Mouse (Mus musculus): ENCODE results near the gene Traf7. TPM values are rescaled to one million over a fixed set of nuclear protein-coding genes. Genes with fewer than 3 reads are reported as not detected.

Gene Traf7
- polyA plus RNA-seq, 1 experiment from 2014 or later, result 97.1 TPM

DNA sequence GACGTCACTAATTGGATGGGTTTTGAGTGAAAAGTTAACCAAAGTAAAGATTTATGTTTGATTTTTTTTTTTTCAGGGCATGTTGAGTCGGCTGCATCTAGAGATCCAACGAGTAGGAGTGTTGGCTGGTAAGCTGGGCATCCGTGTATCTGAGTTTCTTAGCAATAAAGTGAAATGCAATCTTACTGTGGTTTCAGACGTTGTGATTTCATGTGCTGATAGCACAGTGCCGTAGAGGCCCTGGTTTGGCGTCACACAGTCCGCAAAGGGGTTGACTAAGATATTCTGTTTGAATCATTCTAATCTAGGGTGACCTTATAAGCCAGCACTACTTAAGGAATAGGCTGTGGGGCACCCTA, 801 bp upstream of the Traf7 start:
- H3K36me3 ChIP-seq (ENCODE audit: poor library complexity, severe bottlenecking), result peaks cover 22% of the 10 kb centered on the region
- under 1% methylated on average over 8 of the region's 8 CpGs for WGBS
- peak overlapping the region; percentile 82 for H3K4me2 ChIP-seq
- H3K27me3 ChIP-seq, result no peaks in the 10 kb centered on the region
- no peak for ATAC-seq
- H3K9ac ChIP-seq, result peak overlapping the region; percentile 85
- H3K4me3 ChIP-seq, result peak overlapping the region; percentile 87
- H3K9me3 ChIP-seq (replicated peaks), result no peaks in the 10 kb centered on the region
- peaks cover 76% of the 10 kb centered on the region for H3K4me1 ChIP-seq
- H3K27ac ChIP-seq, result peak overlapping the region; percentile 85

DNA sequence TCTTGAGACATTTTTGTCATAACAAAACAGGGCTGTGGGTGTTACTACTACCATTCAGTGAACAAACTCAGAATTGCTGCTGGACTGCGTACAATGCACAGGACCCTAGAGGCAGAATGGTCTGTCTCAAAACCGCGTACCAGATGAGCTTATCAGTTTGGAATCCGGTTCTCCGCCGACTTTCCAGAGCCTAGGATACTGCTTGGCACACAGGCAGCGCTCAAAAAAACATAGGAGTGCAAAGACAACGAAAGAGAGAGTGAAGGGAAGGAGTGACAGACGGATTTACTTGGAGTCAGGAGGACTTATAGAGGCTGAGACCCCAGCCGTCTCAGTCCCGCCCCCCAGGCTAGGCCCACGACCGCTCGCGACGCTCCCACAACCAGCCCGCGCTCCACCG, 423 bp downstream of the Traf7 start:
- Histone ChIP-seq H3K36me3 (ENCODE audit: poor library complexity, severe bottlenecking) (peaks cover 22% of the 10 kb centered on the region), H3K4me1 (peaks cover 63% of the 10 kb centered on the region), H3K4me2 (peak overlapping the region; percentile 75), H3K27ac (peak overlapping the region; percentile 60), H3K9ac (peak overlapping the region; percentile 91), H3K4me3 (peak overlapping the region; percentile 87), H3K27me3 (no peaks in the 10 kb centered on the region), H3K9me3 (replicated peaks) (no peaks in the 10 kb centered on the region)
- no peak; the same call in 1 of the 2 replicates for ATAC-seq
- under 1% methylated on average over 19 of the region's 19 CpGs for WGBS

DNA sequence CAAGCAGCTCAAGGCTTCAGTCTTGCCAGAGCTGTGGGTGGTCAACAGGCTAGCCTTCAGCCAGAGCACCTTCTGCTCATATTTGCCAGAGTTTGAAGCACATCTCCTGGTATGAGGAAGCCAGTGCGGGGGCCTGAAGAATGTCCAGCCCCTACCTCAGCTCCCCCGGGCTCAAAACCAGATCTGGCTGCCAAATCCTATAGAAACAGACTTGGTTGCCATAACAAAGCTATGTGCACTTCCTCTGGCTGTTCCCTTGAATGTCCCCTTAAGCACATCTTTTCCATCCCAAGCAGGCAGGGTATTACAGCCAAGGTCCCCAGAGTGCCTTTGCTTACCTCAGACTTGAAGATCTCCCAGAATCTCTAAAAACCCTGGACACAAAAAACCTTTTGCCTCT, 3.0 kb downstream of the Traf7 start:
- Histone ChIP-seq H3K4me2 (no peak overlapping the region), H3K4me1 (peaks cover 37% of the 10 kb centered on the region), H3K4me3 (no peak overlapping the region), H3K9ac (peak overlapping the region; percentile 30; the same call in 1 of the 2 replicates), H3K27me3 (no peaks in the 10 kb centered on the region), H3K27ac (no peak overlapping the region), H3K36me3 (ENCODE audit: poor library complexity, severe bottlenecking) (peaks cover 21% of the 10 kb centered on the region), H3K9me3 (replicated peaks) (no peaks in the 10 kb centered on the region)
- no peak for ATAC-seq
- 87% methylated on average over 2 of the region's 2 CpGs for WGBS

DNA sequence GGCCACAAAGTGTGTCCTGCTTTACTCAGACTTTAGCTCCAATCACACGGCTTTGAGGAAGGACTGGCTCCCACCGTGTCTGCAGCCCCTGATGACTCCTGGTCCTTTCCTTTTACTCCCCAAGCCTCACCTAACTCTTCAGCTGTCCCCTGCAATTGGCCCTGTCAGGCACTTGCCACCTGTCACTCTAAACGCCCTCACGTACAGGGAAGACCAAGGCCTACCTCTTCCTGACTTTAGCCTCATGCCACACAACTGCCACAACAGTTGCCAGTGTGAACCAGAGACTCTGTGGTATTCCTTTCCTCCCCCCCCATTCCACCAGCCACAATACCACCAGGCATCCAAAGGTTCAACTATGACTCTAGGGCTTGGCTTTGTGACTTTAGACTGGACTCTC, 7.3 kb downstream of the Traf7 start:
- H3K36me3 ChIP-seq (ENCODE audit: poor library complexity, severe bottlenecking), result peaks cover 52% of the 10 kb centered on the region
- no peaks in the 10 kb centered on the region for H3K27me3 ChIP-seq
- no peak overlapping the region for H3K4me3 ChIP-seq
- 84% methylated on average over 4 of the region's 4 CpGs for WGBS
- H3K4me2 ChIP-seq, result no peak overlapping the region
- H3K4me1 ChIP-seq, result 0 out of 2 replicates have a peak, but pooled peaks cover 8% of the 10 kb centered on the region
- no peak overlapping the region for H3K9ac ChIP-seq
- ATAC-seq, result no peak
- H3K27ac ChIP-seq, result no peak overlapping the region
- H3K9me3 ChIP-seq (replicated peaks), result no peaks in the 10 kb centered on the region

DNA sequence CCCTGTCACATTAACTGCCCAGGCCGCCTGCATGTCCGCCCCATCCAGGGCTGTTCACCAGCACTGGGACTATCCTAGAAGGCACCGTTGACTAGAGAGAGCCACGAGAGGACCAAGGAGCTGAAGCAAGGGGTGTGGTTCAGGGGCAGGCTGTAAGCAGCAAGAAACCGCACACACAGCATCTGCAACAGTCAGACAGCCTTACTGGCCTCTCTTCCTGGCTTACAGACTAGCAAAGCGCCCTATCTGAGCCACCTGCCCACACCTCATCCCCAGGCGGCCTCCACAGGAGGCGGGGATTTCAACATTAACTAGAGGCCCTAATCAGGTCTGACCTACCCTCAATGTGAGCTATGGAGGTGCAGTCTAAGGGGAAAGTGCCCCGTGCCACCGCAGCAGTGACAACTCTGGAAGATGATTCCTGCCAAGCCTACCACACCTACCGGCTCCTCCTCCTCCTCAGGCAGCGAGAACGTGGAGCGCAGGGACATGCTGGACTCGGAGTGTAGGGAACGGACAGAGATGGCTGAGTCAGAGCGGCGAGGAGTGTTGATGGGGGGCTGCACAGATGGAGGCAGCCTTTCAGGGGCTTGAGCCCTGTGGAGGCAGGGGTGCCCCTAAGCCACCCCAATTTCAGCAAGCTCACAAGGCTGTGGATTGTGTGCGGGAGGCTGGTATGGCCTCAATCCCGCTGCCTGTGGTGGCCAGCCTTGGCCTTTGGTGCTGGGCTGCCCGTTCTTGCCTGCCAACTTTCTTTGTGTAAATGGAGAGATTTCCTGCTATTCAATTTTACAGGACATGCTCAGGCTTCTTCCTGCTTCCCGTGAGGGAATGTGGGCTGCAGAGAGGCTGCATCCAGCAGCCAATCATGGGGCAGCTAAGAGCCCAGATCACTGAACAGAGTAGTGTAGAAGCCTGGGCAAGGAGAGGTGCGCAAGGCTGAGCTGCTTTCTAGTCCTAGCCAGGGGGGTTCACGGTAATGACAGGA, 13.2 kb downstream of the Traf7 start:
- Histone ChIP-seq H3K4me3 (no peak overlapping the region), H3K4me1 (no peaks in the 10 kb centered on the region), H3K36me3 (ENCODE audit: poor library complexity, severe bottlenecking) (peaks cover 92% of the 10 kb centered on the region), H3K9me3 (replicated peaks) (no peaks in the 10 kb centered on the region), H3K4me2 (no peak overlapping the region), H3K27me3 (no peaks in the 10 kb centered on the region), H3K9ac (no peak overlapping the region), H3K27ac (0 out of 2 replicates have a peak overlapping the region, but pooled peaks have one; percentile 2)
- 86% methylated on average over 24 of the region's 24 CpGs for WGBS
- no peak for ATAC-seq

DNA sequence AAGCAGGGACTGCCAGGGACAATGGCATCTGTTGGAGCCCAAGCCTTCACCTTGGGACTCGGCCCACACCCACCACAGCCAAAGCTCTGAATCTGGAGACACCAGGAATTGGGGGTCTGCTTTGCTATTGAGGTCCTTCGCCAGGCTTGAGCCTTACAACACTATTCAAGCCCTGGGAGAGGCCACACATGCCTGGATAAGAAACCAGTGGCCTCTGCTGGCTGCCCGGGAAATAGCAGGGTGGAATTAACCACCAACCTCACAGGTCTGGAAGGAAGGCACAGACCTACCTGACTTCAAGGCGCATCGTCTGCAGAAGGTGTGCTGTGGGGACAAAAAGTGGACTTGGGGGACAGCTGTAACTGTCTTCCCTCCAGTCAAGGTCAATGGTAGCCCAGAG, 14.1 kb downstream of the Traf7 start:
- Histone ChIP-seq H3K4me1 (no peaks in the 10 kb centered on the region), H3K4me2 (no peak overlapping the region), H3K36me3 (ENCODE audit: poor library complexity, severe bottlenecking) (peaks cover 96% of the 10 kb centered on the region), H3K27me3 (no peaks in the 10 kb centered on the region), H3K9me3 (replicated peaks) (no peaks in the 10 kb centered on the region), H3K27ac (no peak overlapping the region), H3K9ac (no peak overlapping the region; the same call in 1 of the 2 replicates), H3K4me3 (no peak overlapping the region)
- ATAC-seq, result peak; percentile 61
- 50% methylated on average over 5 of the region's 5 CpGs for WGBS

DNA sequence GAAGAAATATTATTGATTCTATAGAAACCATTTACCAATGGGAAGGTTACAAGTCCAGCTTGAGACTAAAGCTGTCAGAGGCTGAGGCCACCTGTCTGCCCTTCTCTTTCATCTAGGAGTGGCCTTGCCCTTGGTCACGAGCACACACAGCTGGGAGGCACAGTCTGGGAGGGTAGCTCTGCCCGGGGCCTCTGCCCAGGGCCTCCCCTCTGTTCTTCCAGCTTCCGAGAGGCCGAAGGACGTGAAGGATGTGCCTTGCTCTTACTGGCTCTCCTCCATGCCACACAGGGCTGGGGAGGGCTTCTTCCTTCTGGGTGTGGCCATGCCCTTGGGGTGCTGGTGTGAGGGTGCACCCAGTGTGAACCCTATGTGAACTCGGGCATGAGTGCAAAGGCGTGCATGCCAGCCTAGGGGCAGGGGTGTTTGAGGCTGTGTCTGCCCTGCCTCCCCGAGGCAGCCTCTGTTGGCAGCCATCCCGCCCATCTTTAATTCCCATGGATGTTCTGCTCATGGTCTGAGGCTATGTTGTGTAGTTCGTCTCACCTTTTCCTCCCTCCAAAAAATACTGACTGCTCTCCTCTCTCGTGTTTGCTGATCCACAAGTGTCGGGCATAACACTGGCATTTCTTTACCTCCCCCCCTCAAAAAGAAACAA, 19.8 kb downstream of the Traf7 start:
- no peaks in the 10 kb centered on the region for H3K27me3 ChIP-seq
- peaks cover 4% of the 10 kb centered on the region; the same call in 1 of the 2 replicates for H3K4me1 ChIP-seq
- H3K36me3 ChIP-seq (ENCODE audit: poor library complexity, severe bottlenecking), result peaks cover 96% of the 10 kb centered on the region
- no peak overlapping the region for H3K9ac ChIP-seq
- no peak for ATAC-seq
- no peak overlapping the region for H3K27ac ChIP-seq
- H3K9me3 ChIP-seq (replicated peaks), result no peaks in the 10 kb centered on the region
- no peak overlapping the region for H3K4me3 ChIP-seq
- H3K4me2 ChIP-seq, result no peak overlapping the region
- WGBS, result 84% methylated on average over 12 of the region's 12 CpGs

DNA sequence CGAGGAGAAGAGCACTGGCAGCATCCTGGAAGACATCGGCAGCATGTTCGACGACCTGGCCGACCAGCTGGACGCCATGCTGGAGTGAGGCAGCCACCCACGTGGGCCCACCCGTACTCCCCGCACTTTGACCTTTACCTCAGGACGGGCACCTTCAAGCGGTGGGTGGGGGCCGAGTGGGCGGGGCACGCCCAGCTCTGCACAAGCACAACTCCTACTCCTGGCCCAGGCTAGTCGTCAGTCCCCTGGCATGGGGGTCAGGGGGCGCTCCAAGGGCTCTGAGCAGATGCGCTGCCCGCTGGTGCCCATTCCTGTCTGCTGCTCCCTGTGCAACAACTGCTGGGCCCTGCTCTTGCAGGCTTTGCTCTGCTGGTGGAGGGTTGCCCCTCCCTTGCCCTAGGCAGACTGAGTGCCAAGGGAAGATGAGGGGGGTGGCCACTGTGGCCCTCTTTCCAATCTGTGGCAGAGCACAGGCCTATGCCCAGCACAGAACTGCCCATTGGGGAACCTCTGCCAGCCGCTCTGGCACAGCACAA, 20.5 kb downstream of the Traf7 start:
- H3K4me1 ChIP-seq, result peaks cover 4% of the 10 kb centered on the region; the same call in 1 of the 2 replicates
- H3K9ac ChIP-seq, result no peak overlapping the region
- H3K27ac ChIP-seq, result no peak overlapping the region
- ATAC-seq, result no peak
- no peaks in the 10 kb centered on the region for H3K27me3 ChIP-seq
- H3K4me2 ChIP-seq, result no peak overlapping the region
- 52% methylated on average over 19 of the region's 19 CpGs for WGBS
- peaks cover 97% of the 10 kb centered on the region for H3K36me3 ChIP-seq (ENCODE audit: poor library complexity, severe bottlenecking)
- no peak overlapping the region for H3K4me3 ChIP-seq
- H3K9me3 ChIP-seq (replicated peaks), result no peaks in the 10 kb centered on the region

DNA sequence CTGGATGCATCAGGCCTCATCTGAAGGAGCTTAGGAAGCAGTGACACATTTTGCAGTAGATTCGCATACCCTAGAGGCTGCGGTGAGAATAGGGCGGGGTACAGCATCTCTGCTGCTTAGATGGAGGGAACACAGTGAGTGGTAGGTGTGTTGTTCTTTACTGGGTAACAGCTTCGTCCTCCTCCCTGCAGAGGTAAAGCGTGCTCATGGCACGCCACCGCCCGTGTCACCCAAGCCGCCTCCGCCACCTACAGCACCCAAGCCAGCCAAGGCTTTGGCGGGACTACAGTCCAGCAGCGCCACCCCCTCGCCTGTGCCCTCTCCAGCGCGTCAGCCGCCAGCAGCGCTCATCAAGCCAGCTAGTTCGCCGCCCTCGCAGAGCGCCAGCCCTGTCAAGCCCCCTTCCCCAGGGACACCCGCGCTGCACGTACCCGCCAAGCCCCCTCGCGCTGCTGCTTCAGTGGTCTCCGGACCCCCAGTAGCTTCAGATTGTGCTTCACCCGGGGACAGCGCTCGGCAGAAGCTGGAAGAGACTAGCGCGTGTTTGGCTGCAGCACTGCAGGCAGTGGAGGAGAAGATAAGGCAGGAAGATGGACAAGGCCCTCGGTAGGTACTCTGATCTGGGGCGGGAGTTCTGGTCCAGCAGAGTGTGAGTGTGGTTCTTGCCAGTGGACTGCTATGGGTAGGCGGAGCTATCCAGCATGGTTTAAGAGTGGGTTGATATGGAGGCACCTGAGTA, 21.2 kb downstream of the Traf7 start:
- peaks cover 97% of the 10 kb centered on the region for H3K36me3 ChIP-seq (ENCODE audit: poor library complexity, severe bottlenecking)
- peak overlapping the region; percentile 19; the same call in 1 of the 2 replicates for H3K4me2 ChIP-seq
- H3K4me1 ChIP-seq, result peaks cover 4% of the 10 kb centered on the region; the same call in 1 of the 2 replicates
- ATAC-seq, result no peak
- no peak overlapping the region for H3K27ac ChIP-seq
- no peaks in the 10 kb centered on the region for H3K9me3 ChIP-seq (replicated peaks)
- H3K9ac ChIP-seq, result peak overlapping the region; percentile 40; the same call in 1 of the 2 replicates
- H3K27me3 ChIP-seq, result no peaks in the 10 kb centered on the region
- WGBS, result 32% methylated on average over 36 of the region's 36 CpGs
- H3K4me3 ChIP-seq, result no peak overlapping the region

DNA sequence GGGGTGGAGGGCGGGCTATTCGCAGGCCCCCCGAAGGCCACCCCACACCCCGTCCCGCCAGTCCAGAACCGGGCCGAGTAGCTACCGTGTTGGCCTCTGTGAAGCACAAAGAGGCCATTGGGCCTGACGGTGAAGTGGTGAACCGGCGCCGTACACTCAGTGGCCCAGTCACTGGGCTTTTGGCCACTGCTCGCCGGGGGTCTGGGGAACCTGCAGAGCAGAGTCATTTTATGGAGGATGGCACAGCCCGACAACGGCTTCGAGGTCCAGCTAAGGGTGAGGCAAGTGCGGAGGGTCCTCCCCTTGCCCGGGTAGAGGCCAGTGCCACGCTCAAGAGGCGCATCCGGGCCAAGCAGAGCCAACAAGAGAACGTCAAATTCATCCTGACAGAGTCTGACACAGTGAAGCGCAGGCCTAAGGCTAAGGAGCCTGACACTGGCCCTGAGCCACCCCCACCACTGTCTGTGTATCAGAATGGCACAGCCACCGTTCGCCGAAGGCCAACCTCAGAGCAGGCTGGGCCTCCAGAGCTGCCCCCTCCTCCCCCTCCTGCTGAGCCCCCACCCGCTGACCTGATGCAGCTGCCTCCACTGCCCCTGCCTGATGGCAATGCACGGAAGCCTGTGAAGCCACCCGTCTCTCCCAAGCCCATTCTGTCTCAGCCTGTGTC, 22.3 kb downstream of the Traf7 start:
- Histone ChIP-seq H3K4me2 (no peak overlapping the region), H3K9ac (no peak overlapping the region), H3K4me1 (peaks cover 4% of the 10 kb centered on the region; the same call in 1 of the 2 replicates), H3K4me3 (no peak overlapping the region), H3K36me3 (ENCODE audit: poor library complexity, severe bottlenecking) (peaks cover 97% of the 10 kb centered on the region), H3K27me3 (no peaks in the 10 kb centered on the region), H3K27ac (no peak overlapping the region), H3K9me3 (replicated peaks) (no peaks in the 10 kb centered on the region)
- 91% methylated on average over 30 of the region's 30 CpGs for WGBS
- ATAC-seq, result no peak

DNA sequence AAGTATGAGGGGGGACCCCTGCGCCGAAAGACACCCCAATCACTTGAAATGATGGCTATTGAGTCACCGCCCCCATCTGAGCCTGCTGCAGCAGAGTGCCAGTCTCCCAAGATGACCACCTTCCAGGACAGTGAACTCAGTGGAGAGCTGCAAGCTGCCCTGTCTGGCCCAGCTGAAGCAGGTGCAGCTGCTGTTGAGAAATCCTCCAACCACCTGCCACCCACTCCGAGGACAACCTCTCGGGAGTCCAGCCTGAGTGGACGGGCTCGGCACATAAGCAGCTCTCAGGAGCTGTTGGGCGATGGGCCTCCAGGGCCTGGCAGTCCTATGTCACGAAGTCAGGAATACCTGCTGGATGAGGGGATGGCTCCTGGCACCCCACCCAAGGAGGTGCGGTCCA, 23.7 kb downstream of the Traf7 start:
- no peak for ATAC-seq
- WGBS, result 94% methylated on average over 10 of the region's 10 CpGs
- H3K36me3 ChIP-seq (ENCODE audit: poor library complexity, severe bottlenecking), result peaks cover 95% of the 10 kb centered on the region

More for the DNA sequence above, 23.7 kb downstream of the Traf7 start:
- Histone ChIP-seq H3K27me3 (no peaks in the 10 kb centered on the region), H3K9me3 (replicated peaks) (no peaks in the 10 kb centered on the region), H3K4me3 (no peak overlapping the region), H3K27ac (no peak overlapping the region), H3K9ac (no peak overlapping the region), H3K4me1 (peaks cover 4% of the 10 kb centered on the region; the same call in 1 of the 2 replicates), H3K4me2 (no peak overlapping the region)

Measured in forebrain, embryonic 13.5 days (tissue).